Mouse (Mus musculus) limb, embryonic 14.5 days (tissue): Measurements from ENCODE around the gene Hoxd3. TPM values are rescaled to one million over a fixed set of nuclear protein-coding genes. Genes with fewer than 3 reads are reported as not detected.

Experiments used
- ATAC-seq: fragments of 200-750 bp; cut with Nextera tagmentation; 2 replicates; pipeline ENCODE4 v1.8.0; 2017; ENCODE audit warnings: low read depth, moderate number of reproducible peaks, moderate TSS enrichment; ENCODE audit not compliant: low FRiP score
- DNase-seq: peaks from one replicate; pipeline ENCODE4 v3.0.0-alpha.2; 2015; ENCODE audit warnings: low spot score
- H3K27ac ChIP-seq: fragments of 300-500 bp; sonication (generic); replicated peaks from 2 replicates; pipeline ENCODE4 v1.5.1; 2014; ENCODE audit warnings: low read depth, mild to moderate bottlenecking, low read length, moderate library complexity, mixed read lengths
- H3K27me3 ChIP-seq: fragments of 300-500 bp; sonication (generic); 2 replicates; pipeline ENCODE4 v1.6.1; 2014; ENCODE audit warnings: low read length, mixed read lengths; ENCODE audit not compliant: control insufficient read depth, insufficient read depth
- H3K36me3 ChIP-seq: fragments of 300-500 bp; sonication (generic); 2 replicates; pipeline ENCODE4 v1.6.1; 2014; ENCODE audit warnings: mild to moderate bottlenecking, low read length, moderate library complexity, mixed read lengths; ENCODE audit not compliant: control insufficient read depth, insufficient read depth
- H3K4me1 ChIP-seq: fragments of 300-500 bp; sonication (generic); 2 replicates; pipeline ENCODE4 v1.6.1; 2014; ENCODE audit warnings: antibody characterized with exemption, low read length, mixed read lengths; ENCODE audit not compliant: control insufficient read depth, insufficient read depth
- H3K4me2 ChIP-seq: fragments of 300-500 bp; sonication (generic); replicated peaks from 2 replicates; pipeline ENCODE4 v1.6.1; 2014; ENCODE audit warnings: low read depth, mild to moderate bottlenecking, low read length, moderate library complexity; ENCODE audit not compliant: severe bottlenecking
- H3K4me3 ChIP-seq: fragments of 300-500 bp; sonication (generic); replicated peaks from 2 replicates; pipeline ENCODE4 v1.5.1; 2014; ENCODE audit warnings: low read length
- H3K9ac ChIP-seq: fragments of 300-500 bp; sonication (generic); 2 replicates; pipeline ENCODE4 v1.6.1; 2014; ENCODE audit warnings: mild to moderate bottlenecking, low read depth, low read length, moderate library complexity; ENCODE audit not compliant: severe bottlenecking
- H3K9me3 ChIP-seq: fragments of 300-500 bp; sonication (generic); 2 replicates; pipeline ENCODE4 v1.6.1; 2016; ENCODE audit warnings: low read length; ENCODE audit not compliant: control insufficient read depth
- POLR2A ChIP-seq: fragments of 200-500 bp; IDR thresholded peaks from 2 replicates; pipeline ENCODE4 v1.8.0; 2012; ENCODE audit warnings: inconsistent platforms, mild to moderate bottlenecking, moderate library complexity, borderline replicate concordance; ENCODE audit not compliant: insufficient read depth, insufficient read length; ENCODE audit errors: extremely low read depth
- WGBS: fragments of 180-500 bp; shearing (Covaris S2); extraction: QIAGEN DNeasy Blood & Tissue Kit; methylation state at CpG from one replicate; pipeline ENCODE4 v1.1.7; 2014; 5-methylcytosine and 5-hydroxymethylcytosine counted together
- polyA plus RNA-seq, 2 experiments: library from polyadenylated mRNA; depleted of rRNA in 1 of 2; stranded (reverse) in 1 of 2; unstranded in 1 of 2; fragments of >200 nt; fragmentation: Nextera tagmentation in 1 of 2; extraction: Ambion mirVana in 1 of 2; gene quantifications; 2 replicates each; pipeline versions ENCODE4 v1.2.1 to v1.2.3; 2012 to 2014

Hoxd3 gene
- polyA plus RNA-seq, 2 experiments: 0.59 to 2.3 TPM

DNA sequence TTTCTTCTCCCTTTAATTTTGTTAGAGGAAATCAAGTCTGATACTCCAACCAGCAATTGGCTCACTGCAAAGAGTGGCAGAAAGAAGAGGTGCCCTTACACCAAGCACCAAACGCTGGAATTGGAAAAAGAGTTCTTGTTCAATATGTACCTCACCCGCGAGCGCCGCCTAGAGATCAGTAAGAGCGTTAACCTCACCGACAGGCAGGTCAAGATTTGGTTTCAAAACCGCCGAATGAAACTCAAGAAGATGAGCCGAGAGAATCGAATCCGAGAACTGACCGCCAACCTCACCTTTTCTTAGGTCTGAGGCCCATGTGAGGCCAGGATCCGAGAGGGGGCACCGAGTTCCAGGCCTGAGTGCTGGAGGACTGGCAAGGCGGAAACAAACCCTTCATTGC lies 17.7 kb upstream of the Hoxd3 start:
- WGBS: 8% methylated on average over 16 of the region's 16 CpGs
- Histone ChIP-seq H3K4me2 (peak overlapping the region; percentile 96), H3K4me3 (peak overlapping the region; percentile 74), H3K4me1 (peaks cover 44% of the 10 kb centered on the region), H3K27me3 (peaks cover 35% of the 10 kb centered on the region), H3K9ac (peak overlapping the region; percentile 91; the same call in 1 of the 2 replicates), H3K36me3 (peaks cover 20% of the 10 kb centered on the region), H3K27ac (peak overlapping the region; percentile 69; the same call in 1 of the 2 replicates), H3K9me3 (no peaks in the 10 kb centered on the region)
- ATAC-seq: no peak
- no peak for TF ChIP-seq POLR2A
- DNase-seq: no peak

DNA sequence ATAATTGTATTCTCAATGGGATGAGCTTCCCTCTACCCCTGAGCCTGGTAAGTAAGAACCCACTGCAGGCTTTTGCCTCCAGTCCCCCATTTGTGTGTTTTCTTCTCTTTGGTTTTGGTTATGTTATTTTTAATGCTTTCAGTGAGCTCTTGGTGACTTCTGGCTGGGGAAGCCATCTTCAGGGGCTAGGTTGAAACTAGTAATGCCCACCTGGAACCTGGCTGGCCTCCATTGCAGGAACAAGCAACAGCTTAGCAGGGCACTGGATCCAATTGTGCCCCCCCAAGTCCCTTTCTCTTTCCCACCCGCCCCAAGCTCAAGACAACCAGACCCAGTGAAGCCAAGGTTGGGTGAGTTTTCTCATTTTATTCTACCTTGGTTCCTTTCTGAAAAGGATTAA lies 16.3 kb upstream of the Hoxd3 start:
- H3K27me3 ChIP-seq: peaks cover 48% of the 10 kb centered on the region
- H3K36me3 ChIP-seq: peaks cover 20% of the 10 kb centered on the region
- ATAC-seq: no peak
- H3K9me3 ChIP-seq: no peaks in the 10 kb centered on the region
- peak overlapping the region; percentile 96 for H3K4me2 ChIP-seq
- peak overlapping the region; percentile 74; the same call in 1 of the 2 replicates for H3K4me3 ChIP-seq
- DNase-seq: no peak
- WGBS: 11% methylated on average over 1 of the region's 1 CpGs
- H3K4me1 ChIP-seq: peaks cover 46% of the 10 kb centered on the region
- TF ChIP-seq POLR2A: no peak
- peak overlapping the region; percentile 86 for H3K9ac ChIP-seq
- H3K27ac ChIP-seq: peak overlapping the region; percentile 89; the same call in 1 of the 2 replicates

DNA sequence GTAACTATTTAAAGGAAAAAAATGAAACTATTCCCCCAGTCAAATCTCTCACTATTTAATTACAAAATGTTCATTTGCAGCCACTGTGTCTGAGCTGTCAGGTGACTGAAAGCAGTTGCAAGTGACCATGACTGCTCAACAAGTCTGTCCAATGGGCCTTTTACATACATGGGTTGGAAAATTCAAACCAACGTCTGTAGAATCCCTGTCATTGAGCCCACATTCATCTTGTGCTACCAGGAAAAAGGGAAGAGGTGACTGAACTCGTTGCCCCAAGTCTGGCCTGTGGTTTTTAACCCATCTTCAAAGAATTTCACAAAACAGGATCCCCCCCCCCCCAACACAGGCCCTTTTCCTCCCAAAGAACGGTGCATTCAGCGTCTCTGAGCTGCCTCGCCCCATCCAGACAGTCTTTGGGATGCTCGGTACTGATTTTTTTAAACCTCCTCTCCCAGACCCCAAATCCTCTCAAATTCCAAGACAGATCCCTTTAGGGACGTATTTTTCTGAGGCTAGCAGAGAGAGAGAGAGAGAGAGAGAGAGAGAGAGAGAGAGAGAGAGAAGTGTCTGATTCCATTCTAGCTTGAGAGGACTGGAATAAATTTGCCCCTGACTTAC lies 15.8 kb upstream of the Hoxd3 start:
- Histone ChIP-seq H3K27ac (peak overlapping the region; percentile 89), H3K4me1 (peaks cover 46% of the 10 kb centered on the region), H3K4me2 (peak overlapping the region; percentile 96), H3K36me3 (peaks cover 20% of the 10 kb centered on the region), H3K4me3 (peak overlapping the region; percentile 55; the same call in 1 of the 2 replicates), H3K9me3 (no peaks in the 10 kb centered on the region), H3K27me3 (peaks cover 51% of the 10 kb centered on the region), H3K9ac (peak overlapping the region; percentile 86)
- no peak for ATAC-seq
- no peak for DNase-seq
- WGBS: 26% methylated on average over 7 of the region's 7 CpGs
- no peak for TF ChIP-seq POLR2A

DNA sequence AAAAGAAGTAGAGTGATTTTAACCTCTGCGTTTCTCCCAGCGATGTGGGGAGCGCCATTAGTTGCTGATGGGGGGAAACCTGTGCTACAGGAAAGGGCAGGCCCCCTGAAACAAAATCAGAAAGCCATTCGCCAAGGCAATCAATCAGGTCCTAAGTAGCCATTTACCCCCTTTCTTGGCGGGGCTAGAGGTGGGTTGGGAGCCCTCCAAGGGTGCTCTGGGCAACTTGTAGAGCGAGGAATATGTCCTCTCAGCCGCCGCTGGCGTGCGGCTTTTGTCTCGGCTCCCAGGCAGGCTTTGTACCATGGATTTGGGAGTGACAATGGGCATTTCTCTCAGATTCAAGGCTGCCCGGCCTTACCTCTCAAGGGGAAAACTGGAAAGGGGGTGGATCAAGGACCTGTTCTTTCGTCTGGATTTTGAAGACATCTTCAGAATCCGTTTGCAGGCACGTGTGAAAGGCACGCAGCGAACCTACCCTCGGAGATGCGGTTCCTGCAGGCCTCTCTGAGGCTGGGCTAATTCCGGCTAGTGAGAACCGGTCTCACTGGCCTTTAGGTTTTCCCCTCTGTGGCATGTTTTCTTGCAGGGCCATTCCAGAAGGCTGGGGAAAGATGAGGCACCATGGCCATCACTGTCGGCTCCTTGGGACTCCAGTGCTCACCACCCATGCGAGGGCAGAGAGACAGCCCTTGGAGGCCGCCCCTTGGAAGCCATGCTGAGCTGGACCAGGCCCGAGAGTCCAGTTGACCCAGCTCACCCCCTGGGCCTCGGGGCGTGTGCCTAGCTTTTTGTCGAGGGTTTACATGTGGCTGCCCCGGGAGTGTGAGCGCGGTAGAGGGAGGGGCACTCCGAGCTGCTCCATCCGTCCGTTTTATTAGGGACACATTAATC lies 15.0 kb upstream of the Hoxd3 start:
- 9% methylated on average over 34 of the region's 34 CpGs for WGBS
- Histone ChIP-seq H3K36me3 (peaks cover 20% of the 10 kb centered on the region), H3K27me3 (peaks cover 52% of the 10 kb centered on the region), H3K4me2 (peak overlapping the region; percentile 96), H3K27ac (peak overlapping the region; percentile 89), H3K4me3 (peak overlapping the region; percentile 55), H3K9me3 (no peaks in the 10 kb centered on the region), H3K9ac (peak overlapping the region; percentile 86), H3K4me1 (peaks cover 43% of the 10 kb centered on the region)
- ATAC-seq (peak; percentile 12; the same call in 1 of the 2 replicates), DNase-seq (no peak)
- TF ChIP-seq POLR2A: no peak

DNA sequence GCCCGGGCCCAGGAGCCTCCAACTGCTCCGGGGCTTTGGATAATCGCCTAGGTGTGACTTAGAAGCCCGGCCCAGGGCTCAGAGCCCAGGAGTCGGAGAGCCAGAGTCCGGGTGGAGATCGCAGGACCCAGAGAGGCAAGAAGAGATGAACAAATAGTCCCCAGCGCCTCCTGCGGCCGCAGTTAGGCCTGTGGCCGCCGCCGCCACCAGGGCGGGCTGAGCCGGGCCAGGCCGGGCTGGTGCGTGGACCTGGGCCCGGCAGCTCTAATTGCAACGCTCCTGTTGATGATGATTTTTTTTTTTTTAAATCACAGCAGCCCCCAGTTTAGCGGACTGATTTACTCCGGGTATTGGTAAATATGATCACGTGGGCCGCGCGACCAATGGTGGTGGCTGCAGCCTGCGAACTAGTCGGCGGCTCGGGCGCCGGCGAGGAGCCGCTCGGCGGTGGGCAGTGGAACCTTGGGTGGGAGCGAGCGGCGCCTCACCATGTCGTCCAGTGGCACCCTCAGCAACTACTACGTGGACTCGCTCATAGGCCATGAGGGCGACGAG lies 14.1 kb upstream of the Hoxd3 start, which contains the start of gene Hoxd9:
Gene Hoxd9 (plus strand): TSS at position 161 of the 555 bp plus-strand sequence.
- H3K4me3 ChIP-seq: peak within 1 kb of the TSS; percentile 55
- H3K27me3 ChIP-seq: peaks cover 56% of the 10 kb centered on the region
- peaks cover 35% of the 10 kb centered on the region for H3K4me1 ChIP-seq
- no peaks in the 10 kb centered on the region for H3K9me3 ChIP-seq
- ATAC-seq (peak; percentile 29), DNase-seq (no peak)
- WGBS: under 1% methylated on average over 42 of the region's 43 CpGs
- no peak for TF ChIP-seq POLR2A
- peak within 1 kb of the TSS; percentile 96 for H3K4me2 ChIP-seq
- H3K9ac ChIP-seq: peak within 1 kb of the TSS; percentile 86
- H3K36me3 ChIP-seq: peaks cover 11% of the 10 kb centered on the region
- H3K27ac ChIP-seq: peak within 1 kb of the TSS; percentile 89
